Mouse (Mus musculus) lung, postnatal 10 days (tissue): ENCODE results near the gene Vwa1.
"Not testable (repeated sequence)": the region's sequence is repeated elsewhere in the genome, so short reads cannot be mapped to it uniquely, and the experiment has no call there.

Source experiments
- DNase-seq: peaks from one replicate; pipeline ENCODE4 v3.0.0; 2021

The Vwa1 gene

GRCm38 (mm10) chr4:155742684-155743083 lies 31.8 kb downstream of the Vwa1 start:
- DNase-seq, result no peak

- DNase-seq, result not testable (repeated sequence)
These were observed 33.8 kb downstream of the Vwa1 start for GRCm38 (mm10) chr4:155740681-155741080.

GRCm38 (mm10) chr4:155739741-155740636 lies 34.5 kb downstream of the Vwa1 start:
- no peak for DNase-seq

GRCm38 (mm10) chr4:155739152-155739551 lies 35.3 kb downstream of the Vwa1 start:
- DNase-seq, result no peak

- no peak for DNase-seq
These were observed 36.2 kb downstream of the Vwa1 start for GRCm38 (mm10) chr4:155738262-155738661.

GRCm38 (mm10) chr4:155736421-155736820 lies 38.1 kb downstream of the Vwa1 start:
- no peak for DNase-seq

GRCm38 (mm10) chr4:155735788-155736187 lies 38.7 kb downstream of the Vwa1 start:
- no peak for DNase-seq

- peak; percentile 58 for DNase-seq
These were observed 39.4 kb downstream of the Vwa1 start for GRCm38 (mm10) chr4:155734951-155735702.

- DNase-seq, result peak; percentile 96
These were observed 40.1 kb downstream of the Vwa1 start, which contains the start of gene Tmem240 for GRCm38 (mm10) chr4:155734350-155734941. Gene Tmem240 (plus strand): TSS chr4:155734800.

GRCm38 (mm10) chr4:155733267-155733666 lies 41.2 kb downstream of the Vwa1 start:
- DNase-seq, result no peak

- no peak for DNase-seq
These were observed 46.5 kb downstream of the Vwa1 start for GRCm38 (mm10) chr4:155727993-155728392.

- DNase-seq, result peak; percentile 32
These were observed 52.8 kb downstream of the Vwa1 start for GRCm38 (mm10) chr4:155721668-155722083.
